18 mouse cellular contexts compared by ENCODE assay signal in the genomic region with DNA sequence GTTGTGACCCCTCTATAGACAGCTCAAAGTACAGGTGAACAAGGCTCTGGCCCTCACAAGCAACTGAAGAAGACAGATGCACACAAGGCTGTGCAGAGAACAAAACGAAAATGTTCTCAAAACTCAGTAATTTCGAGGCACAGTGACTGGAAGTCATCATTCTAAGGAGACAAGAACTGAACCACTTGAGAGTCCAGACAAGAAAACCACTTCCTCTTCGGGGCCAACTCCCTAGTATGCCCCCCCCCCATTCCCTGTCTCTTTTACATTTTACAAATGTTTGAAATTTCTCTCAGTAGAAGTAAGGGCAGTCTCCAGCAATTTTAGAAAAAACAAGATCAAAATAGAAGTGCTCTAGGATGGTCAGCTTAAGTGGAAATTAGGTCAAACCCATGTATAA.
DNase-seq lines count a peak whose midpoint lies in the region; ATAC-seq lines count a peak whose summit lies in the region.
"Had no signal": no experiment of that assay in that cellular context is flagged by ENCODE, and none has a peak within 500 bp of the region (broad histone marks: within the 10 kb centered on the region; RNA-seq: fewer than 3 reads in every experiment).

No protein-coding gene starts in this region.

- peak; percentile 58; the same call in 1 of the 2 replicates for ATAC-seq in granulocyte monocyte progenitor cell, adult 5-6 weeks (replicated peaks; ENCODE audit: poor library complexity, severe bottlenecking)
- 0 out of 2 replicates have a peak, but pooled peaks have one; percentile 50 for ATAC-seq in megakaryocyte progenitor cell, adult 5-6 weeks (replicated peaks; ENCODE audit: poor library complexity)
- ATAC-seq: activated CD4-positive, CD25-positive, alpha-beta regulatory T cell, adult 4 months; CD4-positive, CD25-positive, alpha-beta regulatory T cell, adult 4 months; forebrain, embryonic 16.5 days had no signal

- DNase-seq in thymus, postnatal 14 days: peak; percentile 6
- DNase-seq in thymus, adult 18-20 months: no peak
- no peak for DNase-seq in right cerebral cortex, postnatal 14 days
- DNase-seq in urinary bladder, postnatal 36 days (ENCODE audit: low spot score in 2 of 2): no peak
- no peak for DNase-seq in natural killer cell, adult 2 months (ENCODE audit: low spot score in 2 of 2)
- DNase-seq: adrenal gland, adult 8-10 months; adrenal gland, postnatal 25 days; cerebellum, adult 18-20 months; cerebellum, adult 9-10 months; cerebellum, postnatal 14 days; gastrocnemius, postnatal 10 days; gastrocnemius, postnatal 36 days; heart, adult 11 months had no signal
